22 mouse cellular contexts compared by ENCODE assay signal in genomic region chr15:4145352-4145751, GRCm38 (mm10).
A peak's percentile ranks its signal among the peaks of the same experiment; 100 is the strongest.
DNase-seq lines count a peak whose midpoint lies in the region; ATAC-seq and TF ChIP-seq lines count a peak whose summit lies in the region.
"Had no signal": no experiment of that assay in that cellular context is flagged by ENCODE, and none has a peak within 500 bp of the region (broad histone marks: within the 10 kb centered on the region; RNA-seq: fewer than 3 reads in every experiment).

No protein-coding gene starts in this region.

- H3K9me3 ChIP-seq in limb, embryonic 11.5 days (ENCODE audit: control insufficient read depth, low read length): no peaks in the 10 kb centered on the region
- no peaks in the 10 kb centered on the region for H3K9me3 ChIP-seq in limb, embryonic 10.5 days (replicated peaks)
- H3K9me3 ChIP-seq in intestine, embryonic 15.5 days: no peaks in the 10 kb centered on the region
- H3K9me3 ChIP-seq in intestine, embryonic 16.5 days (ENCODE audit: control insufficient read depth, low read length): no peaks in the 10 kb centered on the region
- no peaks in the 10 kb centered on the region for H3K9me3 ChIP-seq in intestine, postnatal 0 days (ENCODE audit: control insufficient read depth)
- H3K9me3 ChIP-seq: G1E had no signal

- H3K4me3 ChIP-seq in limb, embryonic 11.5 days (ENCODE audit: low read depth, low read length): no peak overlapping the region
- H3K4me3 ChIP-seq in limb, embryonic 10.5 days: no peak overlapping the region
- no peak overlapping the region for H3K4me3 ChIP-seq in intestine, embryonic 15.5 days (replicated peaks)
- H3K4me3 ChIP-seq in intestine, embryonic 16.5 days (ENCODE audit: low read length): no peak overlapping the region
- no peak overlapping the region for H3K4me3 ChIP-seq in intestine, postnatal 0 days (ENCODE audit: low read depth, low read length)

- no peak overlapping the region for H3K9ac ChIP-seq in limb, embryonic 11.5 days (ENCODE audit: low read length)
- H3K9ac ChIP-seq in intestine, embryonic 15.5 days: no peak overlapping the region
- H3K9ac ChIP-seq in intestine, embryonic 16.5 days (ENCODE audit: low read depth, low read length): no peak overlapping the region
- no peak overlapping the region for H3K9ac ChIP-seq in intestine, postnatal 0 days (ENCODE audit: low read depth, low read length)

- no peak overlapping the region for H3K4me2 ChIP-seq in limb, embryonic 11.5 days (ENCODE audit: low read depth, severe bottlenecking)
- H3K4me2 ChIP-seq in intestine, embryonic 15.5 days (replicated peaks): no peak overlapping the region
- H3K4me2 ChIP-seq in intestine, embryonic 16.5 days (ENCODE audit: low read depth, low read length): no peak overlapping the region
- H3K4me2 ChIP-seq in intestine, postnatal 0 days (replicated peaks; ENCODE audit: low read depth): no peak overlapping the region

- no peak overlapping the region for H3K27ac ChIP-seq in limb, embryonic 11.5 days (replicated peaks; ENCODE audit: low read depth, low read length)
- no peak overlapping the region for H3K27ac ChIP-seq in limb, embryonic 10.5 days
- no peak overlapping the region for H3K27ac ChIP-seq in intestine, embryonic 15.5 days
- no peak overlapping the region for H3K27ac ChIP-seq in intestine, embryonic 16.5 days (ENCODE audit: low read length)
- no peak overlapping the region for H3K27ac ChIP-seq in intestine, postnatal 0 days (ENCODE audit: low read depth, low read length)

- no peak for ATAC-seq in limb, embryonic 11.5 days (ENCODE audit: insufficient number of reproducible peaks, low FRiP score, low TSS enrichment, low read depth)
- peak; percentile 43; the same call in 1 of the 2 replicates for ATAC-seq in intestine, embryonic 15.5 days
- peak; percentile 73 for ATAC-seq in intestine, embryonic 16.5 days
- ATAC-seq in intestine, postnatal 0 days: peak; percentile 72
- ATAC-seq: activated CD4-positive, CD25-positive, alpha-beta regulatory T cell, adult 4 months; CD4-positive, CD25-positive, alpha-beta regulatory T cell, adult 4 months; Patski had no signal

- no peak for TF ChIP-seq CTCF in intestine, postnatal 0 days (IDR thresholded peaks at IDR 0.05; ENCODE audit: low read depth)

- H3K4me1 ChIP-seq in limb, embryonic 11.5 days (ENCODE audit: control insufficient read depth, insufficient read depth, low read length): no peaks in the 10 kb centered on the region
- no peaks in the 10 kb centered on the region for H3K4me1 ChIP-seq in limb, embryonic 10.5 days
- H3K4me1 ChIP-seq in intestine, embryonic 15.5 days (replicated peaks): no peaks in the 10 kb centered on the region
- no peaks in the 10 kb centered on the region for H3K4me1 ChIP-seq in intestine, embryonic 16.5 days (ENCODE audit: control insufficient read depth, insufficient read depth, low read length)
- H3K4me1 ChIP-seq in intestine, postnatal 0 days (replicated peaks; ENCODE audit: control insufficient read depth, insufficient read depth, low read length): no peaks in the 10 kb centered on the region

- H3K36me3 ChIP-seq in limb, embryonic 11.5 days (ENCODE audit: control insufficient read depth, insufficient read depth, low read length): no peaks in the 10 kb centered on the region
- peaks cover 8% of the 10 kb centered on the region for H3K36me3 ChIP-seq in limb, embryonic 10.5 days
- H3K36me3 ChIP-seq in intestine, embryonic 15.5 days: 0 out of 2 replicates have a peak, but pooled peaks cover 3% of the 10 kb centered on the region
- H3K36me3 ChIP-seq in intestine, embryonic 16.5 days (ENCODE audit: control insufficient read depth, insufficient read depth, low read length): 0 out of 2 replicates have a peak, but pooled peaks cover 2% of the 10 kb centered on the region
- H3K36me3 ChIP-seq in intestine, postnatal 0 days (ENCODE audit: control insufficient read depth, insufficient read depth): no peaks in the 10 kb centered on the region
- H3K36me3 ChIP-seq: G1E had no signal

- intact Hi-C loops in gastrocnemius, postnatal 36 days (cut with DNase I): no loop called here

- 86% methylated on average over 5 of the region's 5 CpGs for WGBS in limb, embryonic 11.5 days
- WGBS in limb, embryonic 10.5 days: 86% methylated on average over 5 of the region's 5 CpGs
- 70% methylated on average over 5 of the region's 5 CpGs for WGBS in intestine, embryonic 15.5 days
- 71% methylated on average over 5 of the region's 5 CpGs for WGBS in intestine, embryonic 16.5 days
- WGBS in intestine, postnatal 0 days: 45% methylated on average over 5 of the region's 5 CpGs

- peak; percentile 13 for DNase-seq in limb, embryonic 11.5 days (ENCODE audit: low spot score)
- no peak for DNase-seq in limb, embryonic 10.5 days (ENCODE audit: low spot score)
- no peak for DNase-seq in cerebellum, adult 11-12 months
- no peak for DNase-seq in gastrocnemius, postnatal 36 days
- DNase-seq in thymus, postnatal 10 days (ENCODE audit: low spot score in 2 of 2): no peak
- DNase-seq: adrenal gland, adult 2 months; adrenal gland, adult 8-10 months; adrenal gland, postnatal 10 days; adrenal gland, postnatal 14 days; adrenal gland, postnatal 25 days; adrenal gland, postnatal 36 days; B cell, adult 2 months; cerebellum, adult 11 months; cerebellum, adult 18-20 months had no signal

- H3K27me3 ChIP-seq in limb, embryonic 11.5 days (ENCODE audit: control insufficient read depth, insufficient read depth, low read length): no peaks in the 10 kb centered on the region
- no peaks in the 10 kb centered on the region for H3K27me3 ChIP-seq in limb, embryonic 10.5 days (ENCODE audit: low read depth, poor library complexity, severe bottlenecking)
- no peaks in the 10 kb centered on the region for H3K27me3 ChIP-seq in intestine, embryonic 15.5 days (replicated peaks)
- H3K27me3 ChIP-seq in intestine, embryonic 16.5 days (replicated peaks; ENCODE audit: control insufficient read depth, insufficient read depth, low read length): no peaks in the 10 kb centered on the region
- no peaks in the 10 kb centered on the region for H3K27me3 ChIP-seq in intestine, postnatal 0 days (replicated peaks; ENCODE audit: control insufficient read depth, insufficient read depth, low read length)
- H3K27me3 ChIP-seq: CH12.LX, Patski had no signal
